Mouse (Mus musculus) cerebellum, adult 9-11 months (tissue): ENCODE measurements around the gene Ccdc13.

Experiments
- DNase-seq: peaks from one replicate; pipeline ENCODE4 v3.0.0; 2022

Gene Ccdc13

GRCm38 (mm10) chr9:121842914-121843313, 3.7 kb upstream of the Ccdc13 start:
- no peak for DNase-seq

GRCm38 (mm10) chr9:121839622-121839965, 333 bp upstream of the Ccdc13 start:
- no peak for DNase-seq

- no peak for DNase-seq
Measured at GRCm38 (mm10) chr9:121838008-121838407, 1.3 kb downstream of the Ccdc13 start.

GRCm38 (mm10) chr9:121833825-121834224, 5.4 kb downstream of the Ccdc13 start:
- no peak for DNase-seq

GRCm38 (mm10) chr9:121830956-121831293, 8.3 kb downstream of the Ccdc13 start:
- peak; percentile 77 for DNase-seq

GRCm38 (mm10) chr9:121830243-121830955, 8.9 kb downstream of the Ccdc13 start:
- no peak for DNase-seq

- DNase-seq = no peak
Measured at GRCm38 (mm10) chr9:121829270-121829992, 9.8 kb downstream of the Ccdc13 start.

GRCm38 (mm10) chr9:121828314-121828713, 10.9 kb downstream of the Ccdc13 start:
- no peak for DNase-seq

GRCm38 (mm10) chr9:121826356-121826755, 12.9 kb downstream of the Ccdc13 start:
- DNase-seq = no peak

GRCm38 (mm10) chr9:121823991-121824390, 15.3 kb downstream of the Ccdc13 start:
- peak; percentile 59 for DNase-seq

GRCm38 (mm10) chr9:121823051-121823450, 16.2 kb downstream of the Ccdc13 start:
- peak; percentile 89 for DNase-seq

GRCm38 (mm10) chr9:121822585-121822991, 16.7 kb downstream of the Ccdc13 start:
- DNase-seq = peak; percentile 68

- no peak for DNase-seq
Measured at GRCm38 (mm10) chr9:121820765-121821164, 18.5 kb downstream of the Ccdc13 start.

GRCm38 (mm10) chr9:121819771-121820471, 19.3 kb downstream of the Ccdc13 start:
- peak; percentile 90 for DNase-seq

GRCm38 (mm10) chr9:121819073-121819770, 20.0 kb downstream of the Ccdc13 start:
- DNase-seq = peak; percentile 70

- DNase-seq = no peak
Measured at GRCm38 (mm10) chr9:121815183-121815582, 24.1 kb downstream of the Ccdc13 start.

GRCm38 (mm10) chr9:121810081-121810821, 29.0 kb downstream of the Ccdc13 start:
- DNase-seq = peak; percentile 73

GRCm38 (mm10) chr9:121808511-121808910, 30.8 kb downstream of the Ccdc13 start:
- no peak for DNase-seq

- peak; percentile 51 for DNase-seq
Measured at GRCm38 (mm10) chr9:121807947-121808346, 31.3 kb downstream of the Ccdc13 start.

GRCm38 (mm10) chr9:121807546-121807945, 31.7 kb downstream of the Ccdc13 start:
- DNase-seq = no peak

- DNase-seq = no peak
Measured at GRCm38 (mm10) chr9:121802747-121803146, 36.5 kb downstream of the Ccdc13 start.

- no peak for DNase-seq
Measured at GRCm38 (mm10) chr9:121798887-121799520, 40.3 kb downstream of the Ccdc13 start.
